Mouse (Mus musculus): Measurements from ENCODE around the gene Anks6. TPM values are rescaled to one million over a fixed set of nuclear protein-coding genes. Genes with fewer than 3 reads are reported as not detected.

Anks6 gene
- polyA plus RNA-seq, 1 experiment = 2.8 TPM

- Histone ChIP-seq H3K9ac (ENCODE audit: low read depth, poor library complexity, severe bottlenecking) (no peak overlapping the region), H3K4me3 (ENCODE audit: low read depth, low read length) (no peak overlapping the region), H3K27ac (ENCODE audit: insufficient read depth, low read length) (no peak overlapping the region), H3K27me3 (ENCODE audit: control insufficient read depth, insufficient read depth, low read length, poor library complexity, severe bottlenecking) (no peaks in the 10 kb centered on the region), H3K9me3 (replicated peaks; ENCODE audit: control insufficient read depth, insufficient read depth, low read length, poor library complexity, severe bottlenecking) (no peaks in the 10 kb centered on the region), H3K4me1 (ENCODE audit: control insufficient read depth, insufficient read depth, low read length) (no peaks in the 10 kb centered on the region), H3K36me3 (ENCODE audit: control insufficient read depth, insufficient read depth, low read length, poor library complexity, severe bottlenecking) (no peaks in the 10 kb centered on the region)
- TF ChIP-seq POLR2A (IDR thresholded peaks at IDR 0.05; ENCODE audit: insufficient read depth, low read length) (no peak), CTCF (IDR thresholded peaks at IDR 0.05; ENCODE audit: low read depth, low read length) (no peak), EP300 (IDR thresholded peaks at IDR 0.05; ENCODE audit: insufficient read depth, low read depth, low read length) (no peak)
Measured at GRCm38 (mm10) chr4:46967981-46968380, 89.2 kb downstream of the Anks6 start.

- H3K9ac ChIP-seq (ENCODE audit: low read depth, poor library complexity, severe bottlenecking) = no peak overlapping the region
- H3K36me3 ChIP-seq (ENCODE audit: control insufficient read depth, insufficient read depth, low read length, poor library complexity, severe bottlenecking) = no peaks in the 10 kb centered on the region
- no peak overlapping the region for H3K4me3 ChIP-seq (ENCODE audit: low read depth, low read length)
- H3K27ac ChIP-seq (ENCODE audit: insufficient read depth, low read length) = no peak overlapping the region
- no peaks in the 10 kb centered on the region for H3K4me1 ChIP-seq (ENCODE audit: control insufficient read depth, insufficient read depth, low read length)
- H3K9me3 ChIP-seq (replicated peaks; ENCODE audit: control insufficient read depth, insufficient read depth, low read length, poor library complexity, severe bottlenecking) = no peaks in the 10 kb centered on the region
- no peak for TF ChIP-seq CTCF (IDR thresholded peaks at IDR 0.05; ENCODE audit: low read depth, low read length)
- no peak for TF ChIP-seq POLR2A (IDR thresholded peaks at IDR 0.05; ENCODE audit: insufficient read depth, low read length)
- no peak for TF ChIP-seq EP300 (IDR thresholded peaks at IDR 0.05; ENCODE audit: insufficient read depth, low read depth, low read length)
- H3K27me3 ChIP-seq (ENCODE audit: control insufficient read depth, insufficient read depth, low read length, poor library complexity, severe bottlenecking) = no peaks in the 10 kb centered on the region
Measured at GRCm38 (mm10) chr4:46966551-46966950, 90.7 kb downstream of the Anks6 start.

Other genes with a start within 250 kb of the Anks6 start
- gene Gabbr2, start 65.6 kb downstream of the Anks6 start, polyA plus RNA-seq (2011; ENCODE audit: insufficient read depth, insufficient read length, low read depth, missing spikeins) = not detected in 2 replicates
- gene Galnt12, start 34.5 kb upstream of the Anks6 start, polyA plus RNA-seq (2011; ENCODE audit: insufficient read depth, insufficient read length, low read depth, missing spikeins) = 4.5 and 4.9 TPM in 2 replicates
- gene Col15a1, start 150.7 kb upstream of the Anks6 start, polyA plus RNA-seq (2011; ENCODE audit: insufficient read depth, insufficient read length, low read depth, missing spikeins) = 1.6 TPM in 1 of 2 replicates, not detected in the other